Mouse (Mus musculus) midbrain, postnatal 0 days (tissue): ENCODE measurements around the gene Krt83. TPM values are rescaled to one million over a fixed set of nuclear protein-coding genes. Genes with fewer than 3 reads are reported as not detected.

Experiments
- ATAC-seq: fragments of 200-750 bp; cut with Nextera tagmentation; 2 replicates; pipeline ENCODE4 v1.8.0; 2017; ENCODE audit warnings: moderate number of reproducible peaks, mild to moderate bottlenecking, moderate TSS enrichment, moderate library complexity; ENCODE audit not compliant: low FRiP score
- DNase-seq: peaks from one replicate; pipeline ENCODE4 v3.0.0-alpha.2; 2015; ENCODE audit warnings: low spot score
- H3K27ac ChIP-seq: fragments of 300-500 bp; sonication (generic); 2 replicates; pipeline ENCODE4 v1.5.1; 2014; ENCODE audit warnings: low read depth, mild to moderate bottlenecking, low read length, mixed read lengths
- H3K27me3 ChIP-seq: fragments of 300-500 bp; sonication (generic); 2 replicates; pipeline ENCODE4 v1.6.1; 2014; ENCODE audit warnings: low read length, control low read depth, mixed read lengths; ENCODE audit not compliant: insufficient read depth
- H3K36me3 ChIP-seq: fragments of 300-500 bp; sonication (generic); 2 replicates; pipeline ENCODE4 v1.6.1; 2014; ENCODE audit warnings: low read length, control low read depth, mixed read lengths; ENCODE audit not compliant: insufficient read depth
- H3K4me1 ChIP-seq: fragments of 300-500 bp; sonication (generic); 2 replicates; pipeline ENCODE4 v1.6.1; 2014; ENCODE audit warnings: mild to moderate bottlenecking, control low read depth, antibody characterized with exemption, low read length, mixed read lengths; ENCODE audit not compliant: insufficient read depth
- H3K4me2 ChIP-seq: fragments of 300-500 bp; sonication (generic); 2 replicates; pipeline ENCODE4 v1.6.1; 2014; ENCODE audit warnings: low read depth, mild to moderate bottlenecking, low read length, mixed read lengths; ENCODE audit not compliant: poor library complexity, severe bottlenecking
- H3K4me3 ChIP-seq: fragments of 300-500 bp; sonication (generic); 2 replicates; pipeline ENCODE4 v1.5.1; 2014; ENCODE audit warnings: low read depth, mild to moderate bottlenecking, low read length, moderate library complexity
- H3K9ac ChIP-seq: fragments of 300-500 bp; sonication (generic); replicated peaks from 2 replicates; pipeline ENCODE4 v1.6.1; 2014; ENCODE audit warnings: mild to moderate bottlenecking, low read length, moderate library complexity, mixed read lengths; ENCODE audit not compliant: poor library complexity, severe bottlenecking
- H3K9me3 ChIP-seq: fragments of 300-500 bp; sonication (generic); 2 replicates; pipeline ENCODE4 v1.6.1; 2016; ENCODE audit warnings: low read length, control low read depth
- CTCF ChIP-seq: IDR thresholded peaks from 2 replicates; pipeline ENCODE4 v1.5.1; 2016; ENCODE audit warnings: antibody characterized with exemption, mild to moderate bottlenecking
- WGBS: fragments of 180-500 bp; shearing (Covaris S2); extraction: QIAGEN DNeasy Blood & Tissue Kit; methylation state at CpG from one replicate; pipeline ENCODE4 v1.1.7; 2014; 5-methylcytosine and 5-hydroxymethylcytosine counted together
- polyA plus RNA-seq: library from polyadenylated mRNA; unstranded; fragments of >200 nt; fragmentation: Nextera tagmentation; extraction: Ambion mirVana; gene quantifications from 2 replicates; pipeline ENCODE4 v1.2.1, GENCODE M21; 2015
- total RNA-seq: library from RNA; depleted of rRNA; stranded (reverse); fragments of >200 nt; gene quantifications from 2 replicates; pipeline ENCODE4 v1.2.3, GENCODE M21; 2014

The Krt83 gene
- total and polyA plus RNA-seq, 2 experiments from 2014 or later: not detected

- 81% methylated on average over 13 of the region's 13 CpGs for WGBS
- H3K4me3 ChIP-seq: no peak within 1 kb of the TSS
- ATAC-seq: no peak
- no peak within 1 kb of the TSS for H3K9ac ChIP-seq
- H3K36me3 ChIP-seq: no peaks in the 10 kb centered on the region
- H3K4me2 ChIP-seq: no peak within 1 kb of the TSS
- peaks cover 4% of the 10 kb centered on the region; the same call in 1 of the 2 replicates for H3K4me1 ChIP-seq
- DNase-seq: no peak
- no peak within 1 kb of the TSS for H3K27ac ChIP-seq
- 0 out of 2 replicates have a peak, but pooled peaks cover 3% of the 10 kb centered on the region for H3K27me3 ChIP-seq
- no peaks in the 10 kb centered on the region for H3K9me3 ChIP-seq
- no peak for TF ChIP-seq CTCF
Measured at GRCm38 (mm10) chr15:101463651-101464050, 27.7 kb downstream of the Krt83 start, which contains the start of gene Krt81. TSS of gene Krt81 (minus strand) at chr15:101463751.

GRCm38 (mm10) chr15:101459283-101459682 is 32.0 kb downstream of the Krt83 start:
- DNase-seq (no peak), ATAC-seq (no peak)
- Histone ChIP-seq H3K27me3 (no peaks in the 10 kb centered on the region), H3K4me2 (no peak overlapping the region), H3K9me3 (no peaks in the 10 kb centered on the region), H3K9ac (no peak overlapping the region), H3K36me3 (no peaks in the 10 kb centered on the region), H3K4me1 (peaks cover 5% of the 10 kb centered on the region; the same call in 1 of the 2 replicates), H3K27ac (no peak overlapping the region), H3K4me3 (no peak overlapping the region)
- WGBS: 86% methylated on average over 14 of the region's 14 CpGs
- no peak; the same call in 1 of the 2 replicates for TF ChIP-seq CTCF

DNA sequence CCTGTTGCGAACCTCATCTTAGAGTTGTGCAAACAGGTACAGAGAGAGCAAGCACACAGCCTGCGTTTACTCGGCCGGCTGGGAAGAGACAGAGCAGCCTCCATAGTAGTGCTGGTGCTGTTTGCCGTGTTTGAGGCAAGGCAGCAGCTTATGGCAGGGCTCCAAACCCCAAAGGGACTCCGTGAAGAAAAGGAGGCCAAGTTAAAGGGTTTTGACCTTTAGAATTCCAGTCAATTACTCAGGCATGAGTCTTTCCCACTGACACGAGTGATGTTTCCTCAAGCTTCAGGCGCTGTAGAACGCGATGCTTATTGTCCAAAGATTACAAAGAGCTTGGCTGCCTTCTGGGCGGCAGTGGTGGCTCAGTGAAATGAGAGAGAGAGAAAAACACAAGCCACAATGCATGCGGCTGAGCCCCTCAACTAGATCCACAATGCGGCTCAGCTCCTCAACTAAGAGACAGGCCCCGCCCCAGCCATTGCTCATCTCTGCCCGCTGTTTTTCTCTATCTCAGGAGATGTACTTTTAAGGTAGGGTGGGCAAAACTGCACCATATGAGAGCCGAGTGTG is 32.9 kb downstream of the Krt83 start:
- Histone ChIP-seq H3K9ac (no peak overlapping the region), H3K4me1 (peaks cover 5% of the 10 kb centered on the region; the same call in 1 of the 2 replicates), H3K4me3 (no peak overlapping the region), H3K4me2 (no peak overlapping the region), H3K27me3 (no peaks in the 10 kb centered on the region), H3K27ac (no peak overlapping the region), H3K36me3 (no peaks in the 10 kb centered on the region), H3K9me3 (no peaks in the 10 kb centered on the region)
- no peak for ATAC-seq
- no peak for TF ChIP-seq CTCF
- no peak for DNase-seq
- WGBS: 36% methylated on average over 16 of the region's 16 CpGs

- Histone ChIP-seq H3K9ac (no peak overlapping the region), H3K27ac (no peak overlapping the region), H3K36me3 (no peaks in the 10 kb centered on the region), H3K4me1 (peaks cover 5% of the 10 kb centered on the region; the same call in 1 of the 2 replicates), H3K27me3 (no peaks in the 10 kb centered on the region), H3K4me3 (no peak overlapping the region), H3K4me2 (no peak overlapping the region), H3K9me3 (no peaks in the 10 kb centered on the region)
- no peak for ATAC-seq
- WGBS: 88% methylated on average over 6 of the region's 6 CpGs
- no peak for DNase-seq
- TF ChIP-seq CTCF: peak; percentile 20
Measured at GRCm38 (mm10) chr15:101455891-101456290, 35.4 kb downstream of the Krt83 start.

- DNase-seq: no peak
- 79% methylated on average over 2 of the region's 2 CpGs for WGBS
- no peak overlapping the region for H3K9ac ChIP-seq
Measured at GRCm38 (mm10) chr15:101455292-101455691, 36.0 kb downstream of the Krt83 start.

GRCm38 (mm10) chr15:101454774-101455173 is 36.5 kb downstream of the Krt83 start:
- no peak for ATAC-seq
- no peak for DNase-seq
- Histone ChIP-seq H3K4me1 (peaks cover 5% of the 10 kb centered on the region; the same call in 1 of the 2 replicates), H3K27ac (no peak overlapping the region), H3K9ac (no peak overlapping the region), H3K27me3 (no peaks in the 10 kb centered on the region), H3K9me3 (no peaks in the 10 kb centered on the region), H3K4me3 (no peak overlapping the region), H3K4me2 (no peak overlapping the region), H3K36me3 (no peaks in the 10 kb centered on the region)
- TF ChIP-seq CTCF: no peak
- 92% methylated on average over 8 of the region's 8 CpGs for WGBS

More at GRCm38 (mm10) chr15:101455292-101455691, 36.0 kb downstream of the Krt83 start:
- TF ChIP-seq CTCF: no peak
- Histone ChIP-seq H3K9me3 (no peaks in the 10 kb centered on the region), H3K36me3 (no peaks in the 10 kb centered on the region), H3K4me3 (no peak overlapping the region), H3K27ac (no peak overlapping the region), H3K4me2 (no peak overlapping the region), H3K4me1 (peaks cover 5% of the 10 kb centered on the region; the same call in 1 of the 2 replicates), H3K27me3 (no peaks in the 10 kb centered on the region)
- ATAC-seq: no peak
